9 mouse cellular contexts compared by ENCODE assay signal in genomic region chr11:101855950-101856712, GRCm38 (mm10). TPM values are rescaled to one million over a fixed set of nuclear protein-coding genes. Genes with fewer than 3 reads are reported as not detected.
A peak's percentile ranks its signal among the peaks of the same experiment; 100 is the strongest.
DNase-seq lines count a peak whose midpoint lies in the region; ATAC-seq and TF ChIP-seq lines count a peak whose summit lies in the region.
"Had no signal": no experiment of that assay in that cellular context is flagged by ENCODE, and none has a peak within 500 bp of the region (broad histone marks: within the 10 kb centered on the region; RNA-seq: fewer than 3 reads in every experiment).

No protein-coding gene starts in this region.

- TF ChIP-seq POLR2A in liver, adult 2 months (IDR thresholded peaks at IDR 0.05; ENCODE audit: extremely low read depth, insufficient read depth, low read length) = no peak

- no peaks in the 10 kb centered on the region for H3K4me1 ChIP-seq in liver, adult 2 months (ENCODE audit: control insufficient read depth, insufficient read depth, low read length)
- H3K4me1 ChIP-seq in liver, embryonic 12.5 days = no peaks in the 10 kb centered on the region
- peaks cover 6% of the 10 kb centered on the region; the same call in 1 of the 2 replicates for H3K4me1 ChIP-seq in kidney, embryonic 14.5 days (ENCODE audit: control insufficient read depth, insufficient read depth, low read length)
- peaks cover 19% of the 10 kb centered on the region for H3K4me1 ChIP-seq in stomach, embryonic 14.5 days (ENCODE audit: control insufficient read depth, insufficient read depth, low read length)
- H3K4me1 ChIP-seq: forebrain, embryonic 13.5 days had no signal

- 68% methylated on average over 9 of the region's 9 CpGs for WGBS in liver, adult 2 months
- 62% methylated on average over 9 of the region's 9 CpGs for WGBS in liver, embryonic 12.5 days (ENCODE audit: insufficient replicate concordance)
- 43% methylated on average over 9 of the region's 9 CpGs for WGBS in kidney, embryonic 14.5 days
- 59% methylated on average over 9 of the region's 9 CpGs for WGBS in stomach, embryonic 14.5 days

- ATAC-seq in liver, embryonic 12.5 days = no peak
- ATAC-seq in kidney, embryonic 14.5 days (ENCODE audit: low FRiP score, low TSS enrichment) = 0 out of 2 replicates have a peak, but pooled peaks have one; percentile 25
- no peak; the same call in 1 of the 2 replicates for ATAC-seq in stomach, embryonic 14.5 days (ENCODE audit: insufficient number of reproducible peaks, insufficient read depth, low FRiP score, low read depth)
- ATAC-seq in erythroid progenitor cell, adult 5-6 weeks (replicated peaks; ENCODE audit: low FRiP score, poor library complexity, severe bottlenecking) = no peak
- ATAC-seq: forebrain, embryonic 13.5 days had no signal

- H3K4me2 ChIP-seq in liver, embryonic 12.5 days = no peak overlapping the region
- H3K4me2 ChIP-seq in kidney, embryonic 14.5 days (replicated peaks; ENCODE audit: low read depth, low read length) = no peak overlapping the region
- H3K4me2 ChIP-seq in stomach, embryonic 14.5 days (replicated peaks; ENCODE audit: low read depth, low read length) = no peak overlapping the region
- H3K4me2 ChIP-seq: forebrain, embryonic 13.5 days had no signal

- no peak for TF ChIP-seq CTCF in liver, adult 2 months (IDR thresholded peaks at IDR 0.05; ENCODE audit: low read depth, low read length)

- H3K27ac ChIP-seq in liver, adult 2 months (replicated peaks; ENCODE audit: insufficient read depth, low read depth, low read length) = no peak overlapping the region
- no peak overlapping the region for H3K27ac ChIP-seq in liver, embryonic 12.5 days
- H3K27ac ChIP-seq in kidney, embryonic 14.5 days (ENCODE audit: low read depth, low read length) = no peak overlapping the region
- H3K27ac ChIP-seq in stomach, embryonic 14.5 days (ENCODE audit: low read length) = peak overlapping the region; percentile 56; the same call in 1 of the 2 replicates
- H3K27ac ChIP-seq: forebrain, embryonic 13.5 days had no signal

- no peak overlapping the region for H3K9ac ChIP-seq in liver, adult 2 months (ENCODE audit: low read depth, low read length)
- no peak overlapping the region for H3K9ac ChIP-seq in liver, embryonic 12.5 days
- H3K9ac ChIP-seq in kidney, embryonic 14.5 days (ENCODE audit: low read depth, low read length) = no peak overlapping the region
- no peak overlapping the region for H3K9ac ChIP-seq in stomach, embryonic 14.5 days (replicated peaks; ENCODE audit: low read depth, low read length)
- H3K9ac ChIP-seq: forebrain, embryonic 13.5 days had no signal

- no peaks in the 10 kb centered on the region for H3K36me3 ChIP-seq in liver, adult 2 months (ENCODE audit: control insufficient read depth, insufficient read depth, low read length)
- H3K36me3 ChIP-seq in liver, embryonic 12.5 days = no peaks in the 10 kb centered on the region
- no peaks in the 10 kb centered on the region for H3K36me3 ChIP-seq in kidney, embryonic 14.5 days (ENCODE audit: control insufficient read depth, insufficient read depth, low read length)
- no peaks in the 10 kb centered on the region for H3K36me3 ChIP-seq in stomach, embryonic 14.5 days (ENCODE audit: control insufficient read depth, insufficient read depth, low read length)

- H3K4me3 ChIP-seq in liver, adult 2 months (ENCODE audit: insufficient read depth, low read depth, low read length) = no peak overlapping the region
- no peak overlapping the region for H3K4me3 ChIP-seq in liver, embryonic 12.5 days
- H3K4me3 ChIP-seq in kidney, embryonic 14.5 days (ENCODE audit: low read length) = no peak overlapping the region
- no peak overlapping the region for H3K4me3 ChIP-seq in stomach, embryonic 14.5 days (ENCODE audit: low read depth, low read length)
- H3K4me3 ChIP-seq: forebrain, embryonic 13.5 days had no signal

- H3K79me2 ChIP-seq in liver, adult 2 months (ENCODE audit: control insufficient read depth, insufficient read depth, low read length) = no peaks in the 10 kb centered on the region

- DNase-seq in liver, adult 2 months (ENCODE audit: extremely low read depth, low read depth, low spot score) = peak; percentile 7
- DNase-seq in gastrocnemius, adult 8-10 months (ENCODE audit: low spot score in 2 of 2) = peak; percentile 20 to 50
- DNase-seq in spleen, postnatal 4 days (ENCODE audit: low spot score in 2 of 2) = no peak
- DNase-seq in T-cell, adult 2 months (ENCODE audit: low spot score) = no peak

- no peaks in the 10 kb centered on the region for H3K9me3 ChIP-seq in liver, embryonic 12.5 days (replicated peaks)
- H3K9me3 ChIP-seq in kidney, embryonic 14.5 days (ENCODE audit: control insufficient read depth, low read length) = no peaks in the 10 kb centered on the region
- H3K9me3 ChIP-seq in stomach, embryonic 14.5 days (ENCODE audit: control insufficient read depth, low read depth, low read length) = no peaks in the 10 kb centered on the region
- H3K9me3 ChIP-seq: forebrain, embryonic 13.5 days had no signal

- 0 out of 2 replicates have a peak, but pooled peaks cover 3% of the 10 kb centered on the region for H3K27me3 ChIP-seq in liver, adult 2 months (ENCODE audit: control insufficient read depth, insufficient read depth, low read length)
- no peaks in the 10 kb centered on the region for H3K27me3 ChIP-seq in liver, embryonic 12.5 days (replicated peaks)
- no peaks in the 10 kb centered on the region for H3K27me3 ChIP-seq in kidney, embryonic 14.5 days (ENCODE audit: control insufficient read depth, insufficient read depth, low read length)
- H3K27me3 ChIP-seq in stomach, embryonic 14.5 days (ENCODE audit: control insufficient read depth, insufficient read depth, low read length) = no peaks in the 10 kb centered on the region
- H3K27me3 ChIP-seq: forebrain, embryonic 13.5 days had no signal

RNA-seq across cellular contexts. Expression of gene Meox1, which starts 38.0 kb away (rescaled TPM):
- 0.07 TPM in 1 of 2 replicates, not detected in the other for total RNA-seq in liver, adult 2 months (2014; rRNA removed)
- polyA plus RNA-seq in liver, adult 2 months (2012; rRNA removed) = 0.05 TPM in 1 of 2 replicates, not detected in the other
- polyA plus RNA-seq in liver, embryonic 12.5 days (2016; fragmentation: Nextera tagmentation; extraction: Ambion mirVana) = 0.72 and 1.3 TPM in 2 replicates
- 1 to 10 TPM; 1.1 to 2.4 (median 1.8) TPM for total RNA-seq in gastrocnemius, adult 8-10 months (2022)
- polyA plus RNA-seq in kidney, embryonic 14.5 days (2014; fragmentation: Nextera tagmentation; extraction: Ambion mirVana) = 12.7 and 15.6 TPM in 2 replicates
- polyA plus RNA-seq in stomach, embryonic 14.5 days (2014; fragmentation: Nextera tagmentation; extraction: Ambion mirVana) = 5.2 and 5.6 TPM in 2 replicates
- not detected in 2 replicates for total RNA-seq in erythroid progenitor cell, adult 5-6 weeks (2015; ENCODE audit: low replicate concordance)
- not detected in 2 replicates for total RNA-seq in erythroid progenitor cell, adult 5-6 weeks (2017; ENCODE audit: low replicate concordance)

Comparison
In these comparisons a context has a peak if more than half of its experiments do, and no peak if none do; other contexts are left out.
1. DNase-seq: peak in liver, adult 2 months (single experiment) and gastrocnemius, adult 8-10 months (2 of 2); none in spleen, postnatal 4 days (0 of 2) and T-cell, adult 2 months (single experiment).